8 mouse cellular contexts compared by ENCODE assay signal in genomic region chr14:115017410-115018153, GRCm38 (mm10).
DNase-seq lines count a peak whose midpoint lies in the region; ATAC-seq and TF ChIP-seq lines count a peak whose summit lies in the region.

No protein-coding gene starts in this region.

- H3K9me3 ChIP-seq in hindbrain, postnatal 0 days (ENCODE audit: low read length): no peaks in the 10 kb centered on the region

- no peak overlapping the region for H3K9ac ChIP-seq in hindbrain, postnatal 0 days (replicated peaks; ENCODE audit: low read length)

- peak; percentile 47 for DNase-seq in R1 (ENCODE audit: low read depth, low spot score)
- peak; percentile 41 to 53 for DNase-seq in cerebellum, postnatal 36 days
- peak; percentile 28 for DNase-seq in gastrocnemius, postnatal 10 days
- peak; percentile 78 for DNase-seq in hindbrain, postnatal 0 days (ENCODE audit: low spot score)
- DNase-seq in left cerebral cortex, adult 8-10 months (ENCODE audit: low spot score in 2 of 2): peak; percentile 35 to 57
- peak; percentile 78 for DNase-seq in retina, postnatal 1 day
- DNase-seq in thymus, postnatal 36 days: peak; percentile 60 to 61

- H3K27ac ChIP-seq in hindbrain, postnatal 0 days: no peak overlapping the region
- no peak overlapping the region for H3K27ac ChIP-seq in macrophage

- ATAC-seq in hindbrain, postnatal 0 days: peak; percentile 93

- H3K4me3 ChIP-seq in hindbrain, postnatal 0 days (ENCODE audit: low read length): peak overlapping the region; percentile 33
- peak overlapping the region; percentile 27; the same call in 1 of the 2 replicates for H3K4me3 ChIP-seq in macrophage (ENCODE audit: inconsistent target)

- 16% methylated on average over 22 of the region's 22 CpGs for WGBS in hindbrain, postnatal 0 days
- WGBS in macrophage (ENCODE audit: missing documents): 4% methylated on average over 22 of the region's 22 CpGs

- H3K27me3 ChIP-seq in hindbrain, postnatal 0 days (ENCODE audit: insufficient read depth, low read length): no peaks in the 10 kb centered on the region

- H3K36me3 ChIP-seq in hindbrain, postnatal 0 days (ENCODE audit: insufficient read depth, low read length): no peaks in the 10 kb centered on the region
- no peaks in the 10 kb centered on the region for H3K36me3 ChIP-seq in macrophage (ENCODE audit: inconsistent target)

- H3K79me2 ChIP-seq in macrophage (ENCODE audit: inconsistent target): no peaks in the 10 kb centered on the region

- H3K4me1 ChIP-seq in hindbrain, postnatal 0 days (ENCODE audit: insufficient read depth, low read length): no peaks in the 10 kb centered on the region

- TF ChIP-seq CTCF in hindbrain, postnatal 0 days (IDR thresholded peaks at IDR 0.05; ENCODE audit: low read depth): peak; percentile 87

- peak overlapping the region; percentile 59 for H3K4me2 ChIP-seq in hindbrain, postnatal 0 days (ENCODE audit: low read depth, low read length)

Comparison
In these comparisons a context has a peak if more than half of its experiments do, and no peak if none do; other contexts are left out.
1. DNase-seq: peak in every context shown above with its lines; median percentile 78 in hindbrain, postnatal 0 days; 78 in retina, postnatal 1 day; 60 in thymus, postnatal 36 days; 47 in R1; 47 in cerebellum, postnatal 36 days; 46 in left cerebral cortex, adult 8-10 months; 28 in gastrocnemius, postnatal 10 days.